Mouse (Mus musculus) bone marrow macrophage, adult 2 months (primary cell): Measurements from ENCODE around the gene Aff1. TPM values are rescaled to one million over a fixed set of nuclear protein-coding genes. Genes with fewer than 3 reads are reported as not detected.
A peak's percentile ranks its signal among the peaks of the same experiment; 100 is the strongest.

Source experiments
- H3K27ac ChIP-seq: 2 replicates; pipeline ENCODE4 v1.5.1; 2012; ENCODE audit warnings: low read depth, low read length; ENCODE audit not compliant: insufficient read depth
- H3K4me1 ChIP-seq: 2 replicates; pipeline ENCODE4 v1.6.1; 2012; ENCODE audit warnings: low read length; ENCODE audit not compliant: control insufficient read depth, insufficient read depth
- H3K4me3 ChIP-seq: 2 replicates; pipeline ENCODE4 v1.5.1; 2012; ENCODE audit warnings: mild to moderate bottlenecking, low read length, moderate library complexity; ENCODE audit not compliant: insufficient read depth
- CTCF ChIP-seq: IDR thresholded peaks from 2 replicates; pipeline ENCODE4 v1.5.1; 2012; ENCODE audit warnings: low read depth, mild to moderate bottlenecking, low read length, moderate library complexity
- POLR2A ChIP-seq: IDR thresholded peaks from 2 replicates; pipeline ENCODE4 v1.6.1; 2012; ENCODE audit warnings: mild to moderate bottlenecking, low read depth, low read length, borderline replicate concordance
- polyA plus RNA-seq: library from polyadenylated mRNA; stranded (reverse); fragments of >200 nt; gene quantifications from 2 replicates; pipeline ENCODE4 v1.2.4, GENCODE M21; 2012; ENCODE audit not compliant: missing spikeins, insufficient read depth, insufficient read length

Aff1 gene
- polyA plus RNA-seq, 1 experiment = 45.3 TPM

GRCm38 (mm10) chr5:103813997-103814542 is 121.9 kb downstream of the Aff1 start:
- Histone ChIP-seq H3K4me1 (peaks cover 20% of the 10 kb centered on the region), H3K27ac (no peak overlapping the region), H3K4me3 (no peak overlapping the region)
- no peak for TF ChIP-seq CTCF
- no peak for TF ChIP-seq POLR2A

GRCm38 (mm10) chr5:103814551-103815248 is 122.5 kb downstream of the Aff1 start:
- H3K4me3 ChIP-seq = no peak overlapping the region
- TF ChIP-seq CTCF (no peak), POLR2A (no peak)
- peaks cover 20% of the 10 kb centered on the region for H3K4me1 ChIP-seq
- no peak overlapping the region for H3K27ac ChIP-seq

- Histone ChIP-seq H3K27ac (no peak overlapping the region), H3K4me3 (no peak overlapping the region), H3K4me1 (peaks cover 18% of the 10 kb centered on the region)
- TF ChIP-seq POLR2A = no peak
- no peak for TF ChIP-seq CTCF
These were observed 123.1 kb downstream of the Aff1 start for GRCm38 (mm10) chr5:103815249-103815617.

- TF ChIP-seq POLR2A = no peak
- TF ChIP-seq CTCF = no peak
- H3K4me3 ChIP-seq = no peak overlapping the region
- H3K27ac ChIP-seq = no peak overlapping the region
- H3K4me1 ChIP-seq = peaks cover 17% of the 10 kb centered on the region
These were observed 124.5 kb downstream of the Aff1 start for GRCm38 (mm10) chr5:103816718-103817117.

GRCm38 (mm10) chr5:103817754-103818153 is 125.6 kb downstream of the Aff1 start:
- TF ChIP-seq POLR2A (no peak), CTCF (peak; percentile 39; the same call in 1 of the 2 replicates)
- peaks cover 20% of the 10 kb centered on the region for H3K4me1 ChIP-seq

GRCm38 (mm10) chr5:103818602-103819001 is 126.4 kb downstream of the Aff1 start:
- Histone ChIP-seq H3K27ac (no peak overlapping the region), H3K4me3 (no peak overlapping the region), H3K4me1 (peaks cover 20% of the 10 kb centered on the region)
- no peak for TF ChIP-seq POLR2A
- TF ChIP-seq CTCF = no peak

More at GRCm38 (mm10) chr5:103817754-103818153, 125.6 kb downstream of the Aff1 start:
- H3K27ac ChIP-seq = no peak overlapping the region
- no peak overlapping the region for H3K4me3 ChIP-seq

GRCm38 (mm10) chr5:103819674-103820073 is 127.5 kb downstream of the Aff1 start:
- H3K27ac ChIP-seq = no peak overlapping the region; the same call in 1 of the 2 replicates
- H3K4me3 ChIP-seq = no peak overlapping the region
- TF ChIP-seq CTCF (no peak), POLR2A (no peak)

GRCm38 (mm10) chr5:103821062-103821461 is 128.9 kb downstream of the Aff1 start:
- Histone ChIP-seq H3K27ac (no peak overlapping the region), H3K4me1 (peaks cover 33% of the 10 kb centered on the region)
- no peak for TF ChIP-seq POLR2A
- no peak for TF ChIP-seq CTCF

More at GRCm38 (mm10) chr5:103819674-103820073, 127.5 kb downstream of the Aff1 start:
- peaks cover 31% of the 10 kb centered on the region for H3K4me1 ChIP-seq

GRCm38 (mm10) chr5:103821500-103822298 is 129.5 kb downstream of the Aff1 start:
- H3K4me1 ChIP-seq = peaks cover 33% of the 10 kb centered on the region
- no peak overlapping the region for H3K4me3 ChIP-seq
- no peak for TF ChIP-seq CTCF
- no peak for TF ChIP-seq POLR2A
- no peak overlapping the region for H3K27ac ChIP-seq

More at GRCm38 (mm10) chr5:103821062-103821461, 128.9 kb downstream of the Aff1 start:
- no peak overlapping the region for H3K4me3 ChIP-seq

GRCm38 (mm10) chr5:103822949-103823348 is 130.8 kb downstream of the Aff1 start:
- no peak overlapping the region for H3K4me3 ChIP-seq
- TF ChIP-seq CTCF (no peak), POLR2A (no peak)
- no peak overlapping the region for H3K27ac ChIP-seq
- peaks cover 33% of the 10 kb centered on the region for H3K4me1 ChIP-seq
